Mouse (Mus musculus): ENCODE measurements at regions not wholly inside any gene's neighbourhood (a gene's known extent, or its start where the extent isn't known, plus 50 kb on each side); places are given as distances from the start of the nearest gene placed in this dataset. TPM values are rescaled to one million over a fixed set of nuclear protein-coding genes. Genes with fewer than 3 reads are reported as not detected.
"Not testable (repeated sequence)": the region's sequence is repeated elsewhere in the genome, so short reads cannot be mapped to it uniquely, and the experiment has no call there.

- WGBS, result 58% methylated on average over 2 of the region's 2 CpGs
- no peak for DNase-seq (ENCODE audit: low spot score)
- Histone ChIP-seq H3K36me3 (no peaks in the 10 kb centered on the region), H3K4me3 (no peak overlapping the region), H3K27ac (no peak overlapping the region), H3K9me3 (replicated peaks) (no peaks in the 10 kb centered on the region), H3K4me1 (no peaks in the 10 kb centered on the region), H3K27me3 (ENCODE audit: low read depth, poor library complexity, severe bottlenecking) (no peaks in the 10 kb centered on the region)
Measured at GRCm38 (mm10) chr12:77035676-77036075, 73.7 kb upstream of the Max start.

DNA sequence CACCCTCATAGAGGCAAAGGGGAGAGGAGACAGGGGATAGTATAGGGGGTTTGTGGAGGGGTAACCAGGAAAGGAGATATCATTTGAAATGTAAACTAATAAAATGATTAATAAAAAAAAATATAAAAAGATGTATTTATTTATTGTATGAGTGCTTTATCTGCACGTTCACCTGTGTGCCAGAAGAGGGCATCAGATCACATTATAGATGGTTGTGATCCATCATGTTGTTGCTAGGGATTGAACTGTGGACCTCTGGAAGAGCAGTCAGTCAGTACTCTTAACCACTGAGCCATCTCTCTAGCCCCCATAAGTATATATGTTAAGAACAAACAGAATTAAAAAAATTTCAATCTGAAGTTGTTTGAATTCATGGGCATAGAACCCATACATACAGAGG lies 69.4 kb upstream of the Max start:
- no peaks in the 10 kb centered on the region for H3K9me3 ChIP-seq (replicated peaks)
- DNase-seq (ENCODE audit: low spot score), result no peak
- no peak overlapping the region for H3K27ac ChIP-seq
- WGBS, result 81% methylated on average over 1 of the region's 1 CpGs
- no peaks in the 10 kb centered on the region for H3K36me3 ChIP-seq
- H3K4me1 ChIP-seq, result no peaks in the 10 kb centered on the region
- no peak overlapping the region for H3K4me3 ChIP-seq
- no peaks in the 10 kb centered on the region for H3K27me3 ChIP-seq (ENCODE audit: low read depth, poor library complexity, severe bottlenecking)

- 84% methylated on average over 7 of the region's 7 CpGs for WGBS
- Histone ChIP-seq H3K4me3 (no peak overlapping the region), H3K4me1 (peaks cover 27% of the 10 kb centered on the region), H3K27me3 (ENCODE audit: low read depth, poor library complexity, severe bottlenecking) (0 out of 2 replicates have a peak, but pooled peaks cover 8% of the 10 kb centered on the region), H3K27ac (no peak overlapping the region), H3K36me3 (no peaks in the 10 kb centered on the region), H3K9me3 (replicated peaks) (no peaks in the 10 kb centered on the region)
- DNase-seq (ENCODE audit: low spot score), result no peak
Measured at GRCm38 (mm10) chr12:77025431-77025879, 63.5 kb upstream of the Max start.

GRCm38 (mm10) chr12:77022538-77022937 lies 60.5 kb upstream of the Max start:
- Histone ChIP-seq H3K27ac (peak overlapping the region; percentile 81), H3K27me3 (ENCODE audit: low read depth, poor library complexity, severe bottlenecking) (0 out of 2 replicates have a peak, but pooled peaks cover 8% of the 10 kb centered on the region), H3K9me3 (replicated peaks) (no peaks in the 10 kb centered on the region), H3K4me3 (no peak overlapping the region), H3K4me1 (peaks cover 32% of the 10 kb centered on the region), H3K36me3 (no peaks in the 10 kb centered on the region)
- DNase-seq (ENCODE audit: low spot score), result no peak
- WGBS, result 62% methylated on average over 5 of the region's 5 CpGs

GRCm38 (mm10) chr12:77021881-77022280 lies 59.9 kb upstream of the Max start:
- no peak for DNase-seq (ENCODE audit: low spot score)
- Histone ChIP-seq H3K4me3 (no peak overlapping the region), H3K27ac (peak overlapping the region; percentile 81), H3K4me1 (peaks cover 32% of the 10 kb centered on the region), H3K36me3 (no peaks in the 10 kb centered on the region), H3K9me3 (replicated peaks) (no peaks in the 10 kb centered on the region), H3K27me3 (ENCODE audit: low read depth, poor library complexity, severe bottlenecking) (0 out of 2 replicates have a peak, but pooled peaks cover 8% of the 10 kb centered on the region)
- 91% methylated on average over 5 of the region's 5 CpGs for WGBS

DNA sequence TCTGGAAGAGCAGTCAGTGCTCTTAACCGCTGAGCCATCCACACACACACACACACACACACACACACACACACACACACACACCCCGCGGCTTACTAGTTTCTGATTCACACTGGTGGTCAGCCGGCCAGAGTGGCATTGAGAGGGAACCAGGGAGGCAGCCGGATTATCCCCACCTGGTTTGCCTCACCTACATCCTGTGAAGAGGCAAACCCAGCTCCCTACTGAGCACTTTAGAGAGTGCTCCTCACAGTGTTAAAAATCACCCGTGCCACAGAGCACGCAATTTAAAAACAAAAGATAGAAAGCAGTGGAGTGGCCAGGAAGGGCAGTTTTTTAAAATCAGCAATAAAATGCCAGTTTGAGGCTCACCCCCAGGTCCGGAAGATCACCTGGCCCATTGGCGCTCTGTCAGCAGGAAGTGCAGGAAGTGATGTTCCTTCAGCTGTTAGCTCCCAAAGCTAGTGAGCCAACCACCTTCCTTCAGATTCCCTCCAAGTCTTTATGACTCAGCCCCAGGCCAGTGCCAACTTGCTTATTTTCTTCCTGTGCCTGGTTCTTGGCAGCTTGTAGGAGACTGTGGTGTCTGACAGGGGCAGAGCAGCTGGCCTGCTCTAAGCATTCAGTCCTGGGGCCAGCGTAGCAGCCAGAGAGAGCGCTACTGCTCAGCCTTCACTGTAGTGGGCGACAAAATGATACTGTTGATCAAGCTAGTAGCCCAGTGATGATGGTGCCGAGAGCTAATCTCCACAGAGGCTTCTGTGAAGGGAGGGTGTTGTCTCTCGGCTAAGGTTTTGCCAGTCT lies 57.9 kb upstream of the Max start:
- Histone ChIP-seq H3K27me3 (ENCODE audit: low read depth, poor library complexity, severe bottlenecking) (0 out of 2 replicates have a peak, but pooled peaks cover 8% of the 10 kb centered on the region), H3K4me1 (peaks cover 32% of the 10 kb centered on the region), H3K9me3 (replicated peaks) (no peaks in the 10 kb centered on the region), H3K36me3 (no peaks in the 10 kb centered on the region), H3K4me3 (no peak overlapping the region), H3K27ac (no peak overlapping the region)
- no peak for DNase-seq (ENCODE audit: low spot score)
- WGBS, result 56% methylated on average over 14 of the region's 14 CpGs

GRCm38 (mm10) chr12:77019148-77019547 lies 57.1 kb upstream of the Max start:
- H3K27ac ChIP-seq; H3K9me3 ChIP-seq (replicated peaks); H3K36me3 ChIP-seq; H3K4me3 ChIP-seq; DNase-seq (ENCODE audit: low spot score); H3K27me3 ChIP-seq (ENCODE audit: low read depth, poor library complexity, severe bottlenecking): not testable (repeated sequence)
- 21% methylated on average over 2 of the region's 2 CpGs for WGBS
- H3K4me1 ChIP-seq, result peaks cover 32% of the 10 kb centered on the region

- 85% methylated on average over 6 of the region's 6 CpGs for WGBS
- Histone ChIP-seq H3K27me3 (ENCODE audit: low read depth, poor library complexity, severe bottlenecking) (0 out of 2 replicates have a peak, but pooled peaks cover 8% of the 10 kb centered on the region), H3K4me1 (peaks cover 28% of the 10 kb centered on the region), H3K4me3 (no peak overlapping the region), H3K9me3 (replicated peaks) (no peaks in the 10 kb centered on the region), H3K36me3 (no peaks in the 10 kb centered on the region), H3K27ac (no peak overlapping the region)
- DNase-seq (ENCODE audit: low spot score), result no peak
Measured at GRCm38 (mm10) chr12:77018373-77018772, 56.4 kb upstream of the Max start.

GRCm38 (mm10) chr12:77014908-77015307 lies 52.9 kb upstream of the Max start:
- no peak overlapping the region for H3K27ac ChIP-seq
- H3K36me3 ChIP-seq, result no peaks in the 10 kb centered on the region
- H3K9me3 ChIP-seq (replicated peaks), result no peaks in the 10 kb centered on the region
- no peaks in the 10 kb centered on the region for H3K27me3 ChIP-seq (ENCODE audit: low read depth, poor library complexity, severe bottlenecking)
- no peak overlapping the region for H3K4me3 ChIP-seq
- H3K4me1 ChIP-seq, result peaks cover 3% of the 10 kb centered on the region; the same call in 1 of the 2 replicates
- WGBS, result 90% methylated on average over 2 of the region's 2 CpGs
- DNase-seq (ENCODE audit: low spot score), result no peak

Small RNA genes lying in the stretch of these regions (microRNA-seq; reads per million reads assigned to microRNA genes)
- not detected for gene Gm22696
